Mouse (Mus musculus): ENCODE measurements around the gene Raly.

Raly gene

GRCm38 (mm10) chr2:154785284-154785683, 5.6 kb upstream of the Raly start:
- DNase-seq = no peak

- DNase-seq = no peak
Observed at GRCm38 (mm10) chr2:154786187-154786586, 4.7 kb upstream of the Raly start.

- DNase-seq = no peak
Observed at GRCm38 (mm10) chr2:154786776-154787175, 4.1 kb upstream of the Raly start.

DNA sequence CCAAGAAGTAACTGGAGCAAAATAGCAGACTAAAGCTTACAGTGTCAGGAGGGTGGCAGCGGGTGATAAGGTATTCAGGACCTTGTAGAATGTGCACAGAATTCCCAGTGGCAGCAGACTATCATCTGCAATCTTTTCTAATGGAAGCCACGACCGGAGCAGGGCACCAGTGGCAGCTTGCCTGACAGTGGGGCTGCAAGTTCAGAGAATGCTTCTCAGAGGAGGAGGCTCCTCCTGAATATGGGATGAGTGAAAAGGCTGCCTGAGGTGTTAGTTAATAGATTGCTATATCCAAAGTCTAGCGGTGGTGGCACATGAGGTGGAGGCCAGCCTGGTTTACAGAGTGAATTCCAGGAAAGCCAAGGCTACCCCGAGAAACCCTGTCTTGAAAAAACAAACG, 1.5 kb upstream of the Raly start:
- no peak for DNase-seq

DNA sequence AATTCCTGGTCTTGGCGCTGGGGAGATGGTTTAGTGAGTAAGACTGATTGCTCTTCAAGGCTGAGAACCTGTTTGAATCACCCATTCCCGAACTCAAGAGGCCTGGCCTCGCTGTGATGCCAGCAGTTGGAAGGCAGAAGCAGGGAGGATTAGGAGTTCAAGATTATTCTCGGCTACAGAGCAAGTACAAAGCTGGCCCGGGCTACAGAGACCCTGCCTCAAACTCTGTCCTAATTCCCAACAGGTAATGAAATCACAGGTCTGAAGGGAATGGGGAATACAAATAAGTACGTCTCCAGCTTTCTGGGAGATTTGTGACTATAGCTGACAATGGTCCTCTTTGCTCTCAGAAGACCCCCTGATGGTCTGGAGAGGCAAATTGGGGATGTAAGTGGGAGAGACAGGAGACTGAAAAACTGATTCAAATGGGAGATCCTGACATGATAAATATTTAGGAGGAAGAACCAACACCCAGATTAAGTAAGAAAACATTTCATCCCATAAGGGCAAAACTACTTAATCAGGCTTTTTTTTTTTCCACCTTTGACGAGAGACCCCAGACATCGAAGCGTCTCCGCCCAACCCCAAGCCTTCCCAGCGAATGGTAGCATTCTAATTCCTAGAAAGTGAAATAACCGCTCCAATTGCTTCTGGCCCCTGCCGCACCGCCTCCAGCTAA, 780 bp upstream of the Raly start:
- no peak for DNase-seq

DNA sequence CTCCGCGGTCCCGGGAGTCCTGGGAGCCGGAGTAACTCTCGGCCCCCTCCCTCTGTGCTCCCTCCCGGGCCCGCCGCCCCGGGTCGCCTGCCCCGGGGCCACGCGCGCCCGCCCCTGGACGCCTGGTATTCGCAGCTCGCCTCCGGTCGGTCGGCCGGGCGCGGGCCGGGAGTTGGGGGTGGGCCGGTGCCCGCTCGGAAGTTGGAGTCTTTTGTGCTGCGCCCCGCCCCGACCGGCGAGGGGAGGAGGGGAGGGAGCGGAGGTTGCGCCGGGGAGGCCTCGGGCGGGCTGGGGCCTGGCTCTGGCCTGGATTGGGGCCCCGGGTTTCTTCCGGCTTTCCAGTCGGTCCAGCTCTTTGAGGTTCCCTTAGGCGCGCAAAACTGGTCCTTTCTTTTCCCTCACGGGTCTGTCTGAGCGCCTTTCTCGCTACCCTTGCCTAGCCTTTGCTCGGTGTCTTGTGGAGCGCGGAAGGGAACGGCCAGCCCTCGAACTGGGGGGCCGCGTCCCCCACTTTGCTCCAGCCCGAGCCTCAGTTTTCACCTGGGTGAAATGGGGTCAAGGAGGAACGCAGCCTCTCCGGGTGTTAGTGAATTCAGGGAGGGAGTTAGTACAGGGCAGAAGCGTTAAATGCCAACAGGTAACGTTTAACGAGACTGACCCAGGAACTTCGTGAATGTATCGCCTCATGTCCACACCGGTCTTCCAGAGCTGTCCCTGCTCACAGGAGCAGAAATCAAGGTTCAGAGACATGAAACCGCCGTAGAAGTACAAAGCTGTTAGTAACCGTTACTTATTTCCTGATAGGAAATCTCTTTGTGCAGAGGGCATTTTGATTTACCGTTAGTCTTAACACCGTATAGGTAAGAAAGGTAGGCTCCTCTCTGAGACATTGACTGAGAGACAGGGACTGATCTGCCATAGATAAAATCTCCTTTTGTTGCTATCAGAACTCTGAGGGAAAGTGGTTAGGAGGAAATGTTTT, 1.1 kb downstream of the Raly start:
- DNase-seq = peak; percentile 63

GRCm38 (mm10) chr2:154803372-154803771, 12.5 kb downstream of the Raly start:
- DNase-seq = no peak

DNA sequence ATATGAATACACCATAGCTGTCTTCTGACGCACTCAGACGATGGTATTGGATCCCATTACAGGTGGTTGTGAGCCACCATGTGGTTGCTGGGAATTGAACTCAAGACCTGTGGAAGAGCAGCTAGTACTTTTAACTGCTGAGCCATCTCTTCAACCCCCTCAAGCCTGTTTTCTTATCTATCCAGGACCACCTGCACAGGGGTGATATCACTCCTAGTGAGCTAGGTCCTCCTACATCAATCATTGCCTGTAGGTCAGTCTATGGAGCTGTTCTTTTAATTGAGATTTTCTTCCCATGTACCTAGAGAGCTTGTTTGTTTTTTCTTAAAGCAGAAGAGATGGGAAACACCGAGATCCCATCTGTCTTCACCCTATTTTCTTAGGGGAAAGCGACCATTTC, 12.9 kb downstream of the Raly start:
- no peak for DNase-seq

GRCm38 (mm10) chr2:154807689-154808088, 16.8 kb downstream of the Raly start:
- no peak for DNase-seq

- no peak for DNase-seq
Observed at GRCm38 (mm10) chr2:154809107-154809762, 18.3 kb downstream of the Raly start.

DNA sequence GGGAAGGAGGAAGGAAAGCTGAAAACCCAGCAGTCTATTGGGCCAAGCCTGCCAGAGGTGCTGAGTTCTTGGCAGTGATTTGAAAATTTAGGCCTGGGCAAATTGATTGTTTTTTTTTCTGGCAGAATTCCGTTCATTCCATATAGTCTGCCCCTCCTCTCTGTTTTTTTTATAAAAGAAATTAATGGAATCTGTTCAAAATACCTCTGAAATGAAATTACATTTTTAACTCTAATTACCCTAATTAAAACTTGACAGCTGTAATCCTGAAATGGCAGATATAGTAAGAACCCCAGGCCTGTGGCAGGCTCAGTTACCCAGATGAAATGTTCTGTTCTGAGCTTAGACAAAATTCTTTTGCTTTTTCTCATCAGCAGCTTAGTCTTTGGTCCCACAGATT, 19.9 kb downstream of the Raly start:
- DNase-seq = no peak

GRCm38 (mm10) chr2:154813426-154813825, 22.5 kb downstream of the Raly start:
- no peak for DNase-seq

GRCm38 (mm10) chr2:154817089-154817488, 26.2 kb downstream of the Raly start:
- no peak for DNase-seq

DNA sequence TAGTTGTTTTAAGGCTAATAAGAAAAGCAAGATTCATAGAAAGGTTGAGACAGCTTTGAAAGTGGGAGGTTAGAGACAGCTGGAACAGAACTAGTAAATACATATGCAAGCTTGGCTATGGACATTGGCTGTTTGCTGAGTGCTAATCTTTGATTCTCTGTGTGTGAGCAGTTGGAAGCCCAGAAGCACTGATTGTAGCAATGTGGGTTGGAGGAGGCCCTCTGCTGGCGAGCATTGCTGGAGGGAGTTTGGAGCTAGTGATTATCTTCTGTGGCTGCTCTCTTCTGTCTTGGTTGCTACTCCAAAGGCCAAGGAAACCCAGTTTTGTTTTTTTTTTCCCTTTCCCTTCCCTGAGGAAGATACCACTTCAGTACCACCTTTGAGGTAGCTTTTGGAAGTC, 26.9 kb downstream of the Raly start:
- DNase-seq = peak; percentile 31

GRCm38 (mm10) chr2:154818599-154818998, 27.7 kb downstream of the Raly start:
- no peak for DNase-seq

- no peak for DNase-seq
Observed at GRCm38 (mm10) chr2:154820346-154820745, 29.4 kb downstream of the Raly start.

- DNase-seq = no peak
Observed at GRCm38 (mm10) chr2:154826054-154826538, 35.2 kb downstream of the Raly start.

DNA sequence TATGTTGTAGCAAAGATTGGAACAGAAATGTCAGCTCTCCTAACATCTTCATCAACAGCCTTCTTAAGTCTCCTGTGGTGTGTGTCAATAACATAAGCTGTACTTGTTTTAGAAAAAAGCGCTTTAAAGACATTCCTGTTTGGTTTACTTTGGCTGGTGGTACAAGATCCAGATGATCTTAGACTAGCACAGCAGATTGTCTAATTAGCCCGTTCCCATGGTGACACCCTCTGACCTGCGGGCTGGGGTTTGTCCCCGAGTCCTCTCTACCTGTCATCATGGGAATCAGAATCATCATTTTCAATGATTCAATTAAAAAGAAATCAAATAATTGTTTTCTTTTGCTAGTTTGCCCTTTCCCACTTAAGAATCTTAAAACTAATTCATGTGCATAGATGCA, 36.6 kb downstream of the Raly start:
- DNase-seq = no peak

GRCm38 (mm10) chr2:154832471-154832870, 41.6 kb downstream of the Raly start:
- DNase-seq = no peak

DNA sequence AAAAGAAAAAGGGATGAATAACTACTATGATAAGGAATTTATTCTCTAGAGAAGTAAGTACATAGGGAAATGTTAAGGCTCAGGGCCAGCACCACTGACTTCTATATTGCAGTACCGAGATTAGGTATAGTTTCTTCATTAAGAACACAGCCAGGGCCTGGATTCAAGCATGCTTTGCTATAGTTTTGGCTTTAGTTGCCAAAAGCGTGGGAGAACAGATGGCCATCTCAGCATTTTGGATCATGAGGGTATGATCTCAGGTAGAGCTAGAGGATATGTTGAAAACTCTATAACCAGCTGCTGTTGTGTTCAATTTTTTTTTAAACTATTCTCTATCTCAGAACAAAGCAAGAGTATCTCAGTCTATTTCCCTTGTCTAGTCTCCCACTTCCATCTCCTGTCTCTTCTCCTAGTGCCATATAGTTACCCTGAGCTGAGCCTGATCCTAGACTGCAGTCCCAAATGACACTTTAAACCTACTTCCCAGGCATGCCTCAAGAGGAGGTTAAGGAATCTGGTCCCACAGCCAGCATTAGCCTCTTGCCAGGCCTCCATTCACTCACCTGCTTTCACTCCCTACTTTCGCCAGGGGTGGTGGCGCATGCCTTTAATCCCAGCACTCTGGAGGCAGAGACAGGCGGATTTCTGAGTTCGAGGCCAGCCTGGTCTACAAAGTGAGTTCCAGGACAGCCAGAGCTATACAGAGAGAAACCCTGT, 43.4 kb downstream of the Raly start:
- no peak for DNase-seq

DNA sequence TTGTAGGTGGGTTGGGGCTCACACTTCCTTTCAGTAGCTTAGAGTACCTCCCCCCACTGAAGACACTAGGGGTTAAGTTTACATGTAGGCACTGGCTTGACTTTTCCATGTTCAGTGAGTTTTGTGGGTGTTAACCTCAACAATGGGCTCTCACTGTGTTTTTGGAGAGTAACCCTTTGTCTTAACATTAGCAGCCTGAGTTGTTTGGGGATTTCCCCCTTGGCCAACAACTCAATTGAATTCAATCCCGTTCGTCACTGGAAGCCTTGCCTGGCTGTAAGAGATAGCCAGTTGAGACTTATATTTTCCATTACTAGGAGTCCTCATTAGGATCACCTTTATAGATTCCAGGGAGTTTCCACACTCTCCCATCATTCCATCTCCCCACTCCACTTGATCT, 45.6 kb downstream of the Raly start:
- no peak for DNase-seq

GRCm38 (mm10) chr2:154848086-154848485, 57.2 kb downstream of the Raly start:
- no peak for DNase-seq

DNA sequence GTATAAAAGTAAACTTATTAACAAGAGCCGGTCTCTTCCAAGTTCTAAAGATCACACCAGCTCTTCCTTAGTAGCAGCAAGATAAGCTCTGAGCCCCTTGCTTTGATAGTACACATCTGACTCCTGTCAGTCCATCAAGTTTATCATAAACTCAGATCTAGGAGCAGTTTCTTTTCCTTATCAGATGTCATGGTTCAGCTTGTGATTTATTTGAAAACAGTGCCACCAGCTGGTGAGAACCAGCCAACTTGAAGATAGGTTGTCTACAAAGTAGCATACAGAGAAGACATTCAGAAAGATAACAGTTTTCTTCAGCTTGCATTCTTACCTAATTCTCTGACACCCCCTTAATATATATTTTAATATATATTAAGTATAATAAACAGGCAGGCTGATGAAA, 64.5 kb downstream of the Raly start:
- no peak for DNase-seq
